Mouse (Mus musculus) megakaryocyte, embryonic 14.5 days (primary cell): ENCODE results near the gene Aff3. TPM values are rescaled to one million over a fixed set of nuclear protein-coding genes. Genes with fewer than 3 reads are reported as not detected.

Experiments used
- H3K27me3 ChIP-seq: replicated peaks from 2 replicates; pipeline ENCODE3; 2012; ENCODE audit warnings: inconsistent platforms
- H3K36me3 ChIP-seq: replicated peaks from 2 replicates; pipeline ENCODE3; 2012; ENCODE audit warnings: low read length, inconsistent platforms, mixed read lengths
- H3K4me1 ChIP-seq: 2 replicates; pipeline ENCODE4 v1.6.1; 2012; ENCODE audit warnings: inconsistent platforms
- H3K4me3 ChIP-seq: replicated peaks from 2 replicates; pipeline ENCODE3; 2012; ENCODE audit warnings: moderate library complexity, mild to moderate bottlenecking, inconsistent platforms
- H3K9me3 ChIP-seq: 2 replicates; pipeline ENCODE4 v1.6.1; 2012; ENCODE audit warnings: inconsistent platforms
- FLI1 ChIP-seq: IDR thresholded peaks from 2 replicates; pipeline ENCODE4 v1.6.1; 2012; ENCODE audit warnings: low read length, inconsistent platforms, mixed read lengths
- GATA1 ChIP-seq: IDR thresholded peaks from 3 replicates; pipeline ENCODE4 v1.6.1; 2012; ENCODE audit warnings: mixed read lengths, low read length, inconsistent platforms, borderline replicate concordance
- polyA plus RNA-seq: library from polyadenylated mRNA; stranded (reverse); fragments of >175 nt; gene quantifications from 2 replicates; pipeline ENCODE4 v1.2.3, GENCODE M21; 2012; ENCODE audit warnings: low replicate concordance; ENCODE audit not compliant: insufficient read depth

Aff3 gene
- polyA plus RNA-seq, 1 experiment = 4.4 TPM

- Histone ChIP-seq H3K36me3 (no peaks in the 10 kb centered on the region), H3K4me1 (peaks cover 12% of the 10 kb centered on the region), H3K4me3 (no peak overlapping the region), H3K27me3 (peaks cover 3% of the 10 kb centered on the region), H3K9me3 (no peaks in the 10 kb centered on the region)
- TF ChIP-seq FLI1 (no peak), GATA1 (no peak)
Measured at GRCm38 (mm10) chr1:38291497-38291896, 373.3 kb downstream of the Aff3 start.

DNA sequence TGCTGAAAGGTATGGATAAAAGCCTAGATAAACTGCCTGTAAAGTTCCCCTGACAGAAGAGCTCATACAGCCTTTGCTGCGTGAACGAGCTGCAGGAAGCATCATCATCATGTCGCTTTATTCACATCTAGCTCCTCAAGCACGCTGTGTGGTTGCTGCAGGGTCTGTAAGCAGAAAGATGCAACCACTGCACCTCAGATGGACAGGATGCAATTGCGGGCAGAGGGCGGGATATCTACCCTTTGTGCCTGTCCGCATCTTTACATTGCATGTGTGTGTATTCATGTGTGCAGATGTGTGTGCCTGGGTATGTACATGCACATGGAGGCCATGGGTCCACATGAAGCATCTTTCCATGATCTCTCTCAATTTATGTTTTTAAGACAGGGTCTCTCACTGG is 373.9 kb downstream of the Aff3 start:
- Histone ChIP-seq H3K4me1 (peaks cover 12% of the 10 kb centered on the region), H3K36me3 (no peaks in the 10 kb centered on the region), H3K4me3 (peak overlapping the region; percentile 7), H3K9me3 (no peaks in the 10 kb centered on the region), H3K27me3 (peaks cover 3% of the 10 kb centered on the region)
- TF ChIP-seq FLI1 (no peak), GATA1 (no peak)

DNA sequence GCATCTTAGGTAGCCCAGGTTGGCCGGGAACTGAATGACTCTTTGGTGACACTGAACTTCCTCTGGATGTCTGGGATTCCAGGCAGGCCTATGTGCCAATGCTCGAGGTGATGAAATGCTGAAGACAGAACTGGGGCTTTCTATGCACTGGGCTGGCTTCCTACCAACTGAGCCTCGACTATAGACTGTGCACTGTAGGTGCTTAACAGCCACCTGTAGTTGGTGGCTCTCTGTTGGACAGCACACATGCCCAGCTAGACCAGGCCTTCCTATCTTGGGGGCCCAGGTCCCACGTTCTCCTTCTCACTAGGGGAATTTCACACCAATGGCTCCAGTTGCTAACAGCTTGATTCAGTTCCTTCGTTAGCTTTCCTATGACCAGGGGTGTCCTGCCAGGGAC is 374.9 kb downstream of the Aff3 start:
- Histone ChIP-seq H3K9me3 (no peaks in the 10 kb centered on the region), H3K36me3 (no peaks in the 10 kb centered on the region), H3K4me3 (no peak overlapping the region), H3K27me3 (peaks cover 3% of the 10 kb centered on the region), H3K4me1 (peaks cover 12% of the 10 kb centered on the region)
- TF ChIP-seq FLI1 (no peak), GATA1 (no peak)

DNA sequence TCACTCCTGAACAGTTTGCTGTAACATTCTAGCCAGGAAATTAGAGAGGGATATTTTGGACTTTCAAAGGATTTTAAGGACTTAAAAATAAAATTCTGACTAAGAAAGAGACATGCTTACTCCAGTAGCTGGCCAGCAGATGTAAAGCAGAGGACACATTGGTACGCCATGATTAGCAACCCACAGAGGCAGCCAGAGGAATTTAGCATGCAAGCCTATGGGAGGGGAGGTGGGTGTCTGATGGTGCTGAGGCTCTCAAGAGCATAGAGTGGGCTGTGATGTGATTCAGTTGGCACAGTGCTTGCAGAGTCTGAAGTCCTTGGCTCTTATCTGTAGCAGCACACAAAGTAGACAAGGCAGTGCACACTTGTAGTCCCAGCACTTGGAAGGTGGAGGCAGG is 376.0 kb downstream of the Aff3 start:
- Histone ChIP-seq H3K4me1 (peaks cover 12% of the 10 kb centered on the region), H3K27me3 (no peaks in the 10 kb centered on the region), H3K36me3 (no peaks in the 10 kb centered on the region), H3K4me3 (no peak overlapping the region), H3K9me3 (no peaks in the 10 kb centered on the region)
- TF ChIP-seq FLI1 = no peak
- no peak for TF ChIP-seq GATA1

DNA sequence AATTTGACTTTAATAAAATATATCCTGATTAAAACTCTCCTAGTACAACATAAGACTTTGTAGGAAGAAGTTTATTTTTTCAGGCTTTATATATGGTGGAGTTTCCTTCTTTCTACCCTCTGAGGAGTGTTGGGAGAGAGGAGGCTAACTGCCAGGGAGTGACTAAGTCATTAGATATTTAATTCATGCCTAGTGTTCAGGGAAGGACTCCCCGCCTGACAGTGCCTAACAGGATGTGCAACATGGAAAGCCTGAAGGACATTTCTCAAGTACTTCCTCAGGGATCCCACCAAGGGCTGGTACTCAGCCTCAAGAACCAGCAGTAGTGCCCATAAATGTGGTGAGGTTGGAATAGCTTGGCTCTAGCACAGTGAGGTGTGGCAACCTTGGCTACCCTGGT is 378.2 kb downstream of the Aff3 start:
- Histone ChIP-seq H3K4me3 (no peak overlapping the region), H3K4me1 (peaks cover 9% of the 10 kb centered on the region; the same call in 1 of the 2 replicates), H3K36me3 (no peaks in the 10 kb centered on the region)

GRCm38 (mm10) chr1:38280549-38280948 is 384.2 kb downstream of the Aff3 start:
- Histone ChIP-seq H3K4me3 (no peak overlapping the region), H3K4me1 (no peaks in the 10 kb centered on the region), H3K36me3 (no peaks in the 10 kb centered on the region), H3K9me3 (no peaks in the 10 kb centered on the region), H3K27me3 (peaks cover 2% of the 10 kb centered on the region)
- TF ChIP-seq FLI1 = no peak
- TF ChIP-seq GATA1 = no peak

More for the DNA sequence above, 378.2 kb downstream of the Aff3 start:
- H3K27me3 ChIP-seq = peaks cover 2% of the 10 kb centered on the region
- no peaks in the 10 kb centered on the region for H3K9me3 ChIP-seq
- no peak for TF ChIP-seq GATA1
- no peak for TF ChIP-seq FLI1

- H3K9me3 ChIP-seq = no peaks in the 10 kb centered on the region
- H3K36me3 ChIP-seq = no peaks in the 10 kb centered on the region
- TF ChIP-seq FLI1 = no peak
- no peak for TF ChIP-seq GATA1
Measured at GRCm38 (mm10) chr1:38271312-38271711, 393.4 kb downstream of the Aff3 start.

DNA sequence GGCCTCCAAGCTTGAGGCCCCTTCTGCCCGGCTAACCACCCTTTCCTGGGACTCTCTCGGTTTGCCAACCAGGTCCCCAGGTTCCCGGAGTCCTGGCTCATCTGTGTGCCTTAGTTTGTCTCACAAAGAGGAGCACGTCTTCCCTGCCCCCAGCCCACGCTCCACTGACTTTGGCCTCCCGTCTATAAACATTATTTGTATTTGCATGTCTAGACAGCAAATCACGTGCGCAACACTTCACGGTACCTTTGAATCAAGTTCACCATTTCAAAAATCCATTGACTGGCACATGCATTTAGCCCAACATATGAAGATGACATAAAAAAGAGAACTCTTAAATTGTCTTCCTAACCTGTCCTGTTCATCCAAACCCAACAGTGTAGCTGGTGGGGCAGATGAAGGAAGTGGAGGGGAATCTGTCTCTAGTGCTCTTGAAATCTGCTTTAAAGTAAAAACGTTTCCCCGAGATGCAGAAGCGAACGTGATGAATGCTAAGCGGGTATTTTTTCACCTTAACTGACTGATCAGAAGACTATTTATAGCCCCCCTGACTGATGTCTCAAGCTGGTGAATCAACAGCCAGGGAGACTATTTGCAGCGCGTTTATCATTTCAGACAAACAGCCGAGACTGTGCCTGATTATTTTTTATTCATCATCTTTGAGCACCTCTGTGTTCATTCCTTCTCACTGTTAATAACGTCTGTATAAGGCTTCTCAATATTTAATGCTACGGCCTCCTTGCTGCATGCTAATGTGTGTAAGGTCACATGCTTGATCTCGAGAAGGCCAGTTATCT is 396.3 kb downstream of the Aff3 start:
- H3K4me3 ChIP-seq = no peak overlapping the region
- no peak for TF ChIP-seq FLI1
- no peak for TF ChIP-seq GATA1
- H3K27me3 ChIP-seq = no peaks in the 10 kb centered on the region
- H3K36me3 ChIP-seq = no peaks in the 10 kb centered on the region
- peaks cover 6% of the 10 kb centered on the region for H3K9me3 ChIP-seq
- H3K4me1 ChIP-seq = peaks cover 15% of the 10 kb centered on the region; the same call in 1 of the 2 replicates

More at GRCm38 (mm10) chr1:38271312-38271711, 393.4 kb downstream of the Aff3 start:
- Histone ChIP-seq H3K4me3 (no peak overlapping the region), H3K27me3 (no peaks in the 10 kb centered on the region), H3K4me1 (peaks cover 21% of the 10 kb centered on the region)

DNA sequence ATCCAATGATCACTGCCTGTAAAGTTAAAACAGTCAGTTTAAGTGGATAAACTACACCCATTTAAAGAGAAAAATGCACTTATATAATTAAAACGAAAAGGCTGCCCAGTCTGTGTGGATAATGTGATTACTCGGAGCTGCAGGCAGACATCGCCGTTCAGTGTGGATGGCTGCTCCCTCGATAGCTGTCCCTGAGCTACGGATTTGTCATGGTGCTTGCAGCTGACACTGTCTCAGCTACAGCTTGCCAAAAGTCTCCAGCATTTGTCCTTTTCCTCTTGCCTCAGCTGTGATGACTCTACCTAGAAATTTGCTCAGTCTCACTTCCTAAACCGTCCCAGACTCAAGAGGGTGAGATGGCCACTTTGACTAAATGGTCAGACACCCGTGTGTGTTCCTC is 401.5 kb downstream of the Aff3 start:
- no peak overlapping the region for H3K4me3 ChIP-seq
- H3K27me3 ChIP-seq = no peaks in the 10 kb centered on the region
- peaks cover 6% of the 10 kb centered on the region for H3K9me3 ChIP-seq
- TF ChIP-seq FLI1 (no peak), GATA1 (no peak)
- peaks cover 18% of the 10 kb centered on the region for H3K4me1 ChIP-seq
- H3K36me3 ChIP-seq = no peaks in the 10 kb centered on the region

DNA sequence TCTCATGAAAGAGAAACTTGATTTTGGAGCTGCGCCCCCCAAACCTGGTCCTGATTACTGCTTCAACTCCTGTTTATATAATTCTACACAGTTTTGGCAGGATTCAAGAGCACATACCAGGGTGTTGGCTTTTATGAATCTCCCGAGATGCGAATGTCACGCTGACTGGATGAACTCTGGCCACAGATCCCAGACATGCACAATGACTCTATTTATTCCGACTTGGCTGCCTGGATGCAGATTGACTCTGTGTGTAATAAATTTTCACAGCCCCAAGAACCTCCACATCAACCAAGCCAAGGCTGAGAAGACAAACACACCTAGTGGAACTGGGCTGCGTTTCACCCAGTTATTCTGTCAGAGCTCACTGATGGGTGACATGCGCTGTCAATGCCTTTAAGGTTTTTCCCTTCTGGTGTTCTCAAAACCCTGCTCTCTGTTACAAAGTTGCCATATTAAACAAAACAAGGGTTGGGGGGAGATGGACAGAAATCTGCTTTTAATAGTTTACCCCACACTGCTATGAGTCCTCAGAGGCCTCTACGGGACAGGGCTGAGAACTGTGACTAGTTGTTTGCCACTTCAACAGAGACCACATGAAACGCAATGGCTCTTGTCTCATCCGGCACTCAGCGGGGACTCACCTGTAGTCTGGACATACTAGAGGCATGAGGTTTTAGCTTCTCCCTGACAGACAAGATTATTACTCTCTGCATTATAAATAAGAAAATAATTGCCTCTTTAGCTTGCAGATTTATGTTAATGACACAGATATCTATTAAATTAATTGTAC is 402.2 kb downstream of the Aff3 start:
- no peak for TF ChIP-seq FLI1
- TF ChIP-seq GATA1 = no peak
- Histone ChIP-seq H3K27me3 (peaks cover 2% of the 10 kb centered on the region), H3K36me3 (no peaks in the 10 kb centered on the region), H3K4me1 (peaks cover 18% of the 10 kb centered on the region), H3K9me3 (peaks cover 6% of the 10 kb centered on the region), H3K4me3 (no peak overlapping the region)
